Mouse (Mus musculus) heart, embryonic 14.5 days (tissue): ENCODE data around the gene Afg1l. TPM values are rescaled to one million over a fixed set of nuclear protein-coding genes. Genes with fewer than 3 reads are reported as not detected.

ENCODE experiments used
- ATAC-seq: fragments of 200-750 bp; cut with Nextera tagmentation; 2 replicates; pipeline ENCODE4 v1.8.0; 2017; ENCODE audit warnings: low read depth, moderate TSS enrichment; ENCODE audit not compliant: insufficient number of reproducible peaks, insufficient read depth, low FRiP score
- H3K27ac ChIP-seq, 2 experiments: fragments of 200-500 bp in 1 of 2; fragments of 300-500 bp in 1 of 2; sonication (generic) in 1 of 2; replicated peaks in 1 of 2; 2 replicates each; pipeline ENCODE4 v1.5.1; 2012 to 2014; ENCODE audit warnings: low read depth in 2 of 2, low read length in 2 of 2, control low read depth in 1 of 2, mild to moderate bottlenecking in 1 of 2, mixed read lengths in 1 of 2; ENCODE audit not compliant: control insufficient read depth in 1 of 2, insufficient read depth in 1 of 2
- H3K27me3 ChIP-seq: fragments of 300-500 bp; sonication (generic); 2 replicates; pipeline ENCODE4 v1.6.1; 2014; ENCODE audit warnings: mild to moderate bottlenecking, low read length, control low read depth; ENCODE audit not compliant: control insufficient read depth, insufficient read depth
- H3K36me3 ChIP-seq: fragments of 300-500 bp; sonication (generic); 2 replicates; pipeline ENCODE4 v1.6.1; 2014; ENCODE audit warnings: mild to moderate bottlenecking, control low read depth, low read length, mixed read lengths; ENCODE audit not compliant: control insufficient read depth, insufficient read depth
- H3K4me1 ChIP-seq, 2 experiments: fragments of 200-500 bp in 1 of 2; fragments of 300-500 bp in 1 of 2; sonication (generic) in 1 of 2; 2 replicates each; pipeline ENCODE4 v1.6.1; 2012 to 2014; ENCODE audit warnings: low read length in 2 of 2, control low read depth in 1 of 2, mixed read lengths in 1 of 2; ENCODE audit not compliant: control insufficient read depth in 2 of 2, insufficient read depth in 2 of 2
- H3K4me2 ChIP-seq: fragments of 300-500 bp; sonication (generic); 2 replicates; pipeline ENCODE4 v1.6.1; 2014; ENCODE audit warnings: mild to moderate bottlenecking, low read length
- H3K4me3 ChIP-seq, 2 experiments: fragments of 200-500 bp in 1 of 2; fragments of 300-500 bp in 1 of 2; sonication (generic) in 1 of 2; 2 replicates each; pipeline ENCODE4 v1.5.1; 2012 to 2014; ENCODE audit warnings: low read length in 2 of 2, mild to moderate bottlenecking in 2 of 2, control low read depth in 1 of 2, low read depth in 1 of 2, moderate library complexity in 1 of 2; ENCODE audit not compliant: control insufficient read depth in 1 of 2, insufficient read depth in 1 of 2
- H3K9ac ChIP-seq: fragments of 300-500 bp; sonication (generic); 2 replicates; pipeline ENCODE4 v1.6.1; 2014; ENCODE audit warnings: mild to moderate bottlenecking, low read length
- H3K9me3 ChIP-seq: fragments of 300-500 bp; sonication (generic); 2 replicates; pipeline ENCODE4 v1.6.1; 2016; ENCODE audit warnings: low read length, control low read depth; ENCODE audit not compliant: control insufficient read depth
- WGBS: fragments of 180-500 bp; shearing (Covaris S2); extraction: QIAGEN DNeasy Blood & Tissue Kit; methylation state at CpG from one replicate; pipeline ENCODE4 v1.1.7; 2014; 5-methylcytosine and 5-hydroxymethylcytosine counted together
- polyA plus RNA-seq: library from polyadenylated mRNA; unstranded; fragments of >200 nt; fragmentation: Nextera tagmentation; extraction: Ambion mirVana; gene quantifications from 2 replicates; pipeline ENCODE4 v1.2.1, GENCODE M21; 2014

Afg1l gene
- polyA plus RNA-seq, 1 experiment from 2014 or later = 15.4 TPM

GRCm38 (mm10) chr10:42500611-42501010 is 22.2 kb upstream of the Afg1l start:
- ATAC-seq = no peak
- Histone ChIP-seq H3K4me3 (no peak overlapping the region), H3K9ac (no peak overlapping the region), H3K36me3 (0 out of 2 replicates have a peak, but pooled peaks cover 12% of the 10 kb centered on the region), H3K9me3 (no peaks in the 10 kb centered on the region), H3K4me2 (no peak overlapping the region), H3K4me1 (peaks cover 5 to 13% of the 10 kb centered on the region in 2 experiments), H3K27me3 (no peaks in the 10 kb centered on the region), H3K27ac (peak overlapping the region; percentile 80 to 98)
- 82% methylated on average over 8 of the region's 8 CpGs for WGBS

- H3K27ac ChIP-seq = no peak overlapping the region
- no peak overlapping the region for H3K9ac ChIP-seq
- no peaks in the 10 kb centered on the region for H3K36me3 ChIP-seq
- H3K4me2 ChIP-seq = no peak overlapping the region
- H3K9me3 ChIP-seq = no peaks in the 10 kb centered on the region
- 50% methylated on average over 4 of the region's 4 CpGs for WGBS
- H3K4me1 ChIP-seq = peaks cover 2 to 20% of the 10 kb centered on the region in 2 experiments
- H3K4me3 ChIP-seq = no peak overlapping the region
- ATAC-seq = no peak
- no peaks in the 10 kb centered on the region for H3K27me3 ChIP-seq
These were observed 14.6 kb upstream of the Afg1l start for GRCm38 (mm10) chr10:42493000-42493399.

- H3K9ac ChIP-seq = no peak overlapping the region
- no peak overlapping the region for H3K4me3 ChIP-seq
- H3K27me3 ChIP-seq = no peaks in the 10 kb centered on the region
- H3K4me1 ChIP-seq = peaks cover 2 to 20% of the 10 kb centered on the region in 2 experiments
- no peaks in the 10 kb centered on the region for H3K36me3 ChIP-seq
- ATAC-seq = no peak
- no peak overlapping the region for H3K4me2 ChIP-seq
- H3K9me3 ChIP-seq = no peaks in the 10 kb centered on the region
- 82% methylated on average over 10 of the region's 10 CpGs for WGBS
- H3K27ac ChIP-seq = no peak overlapping the region
These were observed 13.8 kb upstream of the Afg1l start for GRCm38 (mm10) chr10:42492027-42492771.

GRCm38 (mm10) chr10:42491158-42491557 is 12.8 kb upstream of the Afg1l start:
- no peak for ATAC-seq
- peak overlapping the region; percentile 29; the same call in 1 of the 2 replicates for H3K4me2 ChIP-seq
- peak overlapping the region; percentile 66 for H3K27ac ChIP-seq
- H3K27me3 ChIP-seq = no peaks in the 10 kb centered on the region
- 2% methylated on average over 1 of the region's 1 CpGs for WGBS
- H3K4me3 ChIP-seq = no peak overlapping the region
- peaks cover 2 to 20% of the 10 kb centered on the region in 2 experiments for H3K4me1 ChIP-seq
- H3K9me3 ChIP-seq = no peaks in the 10 kb centered on the region
- no peaks in the 10 kb centered on the region for H3K36me3 ChIP-seq
- H3K9ac ChIP-seq = no peak overlapping the region

GRCm38 (mm10) chr10:42488606-42489296 is 10.4 kb upstream of the Afg1l start:
- H3K36me3 ChIP-seq = no peaks in the 10 kb centered on the region
- 0 out of 4 replicates have a peak overlapping the region, but pooled peaks of 1 of the 2 experiments have one; percentile 24 for H3K27ac ChIP-seq
- no peaks in the 10 kb centered on the region for H3K9me3 ChIP-seq
- no peak overlapping the region for H3K9ac ChIP-seq
- WGBS = 26% methylated on average over 8 of the region's 8 CpGs
- no peaks in the 10 kb centered on the region for H3K27me3 ChIP-seq
- H3K4me1 ChIP-seq = peaks cover 2 to 20% of the 10 kb centered on the region in 2 experiments
- no peak for ATAC-seq
- 0 out of 2 replicates have a peak overlapping the region, but pooled peaks have one; percentile 18 for H3K4me2 ChIP-seq
- H3K4me3 ChIP-seq = no peak overlapping the region

GRCm38 (mm10) chr10:42480719-42481118 is 2.4 kb upstream of the Afg1l start:
- WGBS = 71% methylated on average over 4 of the region's 4 CpGs
- Histone ChIP-seq H3K36me3 (no peaks in the 10 kb centered on the region), H3K27me3 (no peaks in the 10 kb centered on the region), H3K4me3 (no peak overlapping the region), H3K27ac (no peak overlapping the region), H3K9me3 (no peaks in the 10 kb centered on the region), H3K4me2 (no peak overlapping the region), H3K4me1 (peaks cover 9 to 14% of the 10 kb centered on the region in 2 experiments; a peak in 3 of 4 replicates), H3K9ac (no peak overlapping the region)
- ATAC-seq = no peak

- H3K4me2 ChIP-seq = peak overlapping the region; percentile 91
- 10% methylated on average over 25 of the region's 25 CpGs for WGBS
- no peaks in the 10 kb centered on the region; the same call in 1 of the 2 replicates for H3K9me3 ChIP-seq
- H3K27ac ChIP-seq = peak overlapping the region; percentile 97 to 98
- H3K4me3 ChIP-seq = peak overlapping the region; percentile 63 to 86
- H3K9ac ChIP-seq = peak overlapping the region; percentile 91
- no peaks in the 10 kb centered on the region for H3K36me3 ChIP-seq
- ATAC-seq = peak; percentile 29
- peaks cover 11 to 14% of the 10 kb centered on the region in 2 experiments; a peak in 3 of 4 replicates for H3K4me1 ChIP-seq
- no peaks in the 10 kb centered on the region for H3K27me3 ChIP-seq
These were observed 620 bp downstream of the Afg1l start for GRCm38 (mm10) chr10:42477550-42478340.
